Mouse (Mus musculus) heart, postnatal 0 days (tissue): Measurements from ENCODE around the gene Fxyd5.

ENCODE experiments used
- CTCF ChIP-seq: IDR thresholded peaks from 2 replicates; pipeline ENCODE4 v1.5.1; 2016; ENCODE audit warnings: antibody characterized with exemption, control low read depth, low read depth
- EP300 ChIP-seq: IDR thresholded peaks from 2 replicates; pipeline ENCODE4 v1.6.1; 2016; ENCODE audit warnings: antibody characterized with exemption, low read depth

GRCm38 (mm10) chr7:31008889-31009288 is 33.4 kb downstream of the Fxyd5 start:
- TF ChIP-seq CTCF (no peak), EP300 (no peak)
